Mouse (Mus musculus): ENCODE data around the gene Ide.

Gene Ide

GRCm38 (mm10) chr19:37337752-37338151, at the start of gene Ide:
TSS of gene Ide (minus strand) at chr19:37337852.
- no peak for DNase-seq (ENCODE audit: low read depth, low spot score)

- DNase-seq (ENCODE audit: low read depth, low spot score), result no peak
Measured at GRCm38 (mm10) chr19:37386126-37386525, 48.5 kb upstream of the Ide start.

GRCm38 (mm10) chr19:37378816-37379215, 41.2 kb upstream of the Ide start:
- DNase-seq (ENCODE audit: low read depth, low spot score), result no peak

GRCm38 (mm10) chr19:37377404-37377990, 39.8 kb upstream of the Ide start:
- DNase-seq (ENCODE audit: low read depth, low spot score), result peak; percentile 46

GRCm38 (mm10) chr19:37376841-37377240, 39.2 kb upstream of the Ide start:
- DNase-seq (ENCODE audit: low read depth, low spot score), result no peak

- peak; percentile 97 for DNase-seq (ENCODE audit: low read depth, low spot score)
Measured at GRCm38 (mm10) chr19:37375755-37376615, 38.3 kb upstream of the Ide start, which contains the start of gene Kif11. TSS of gene Kif11 (plus strand) at chr19:37376403.

- DNase-seq (ENCODE audit: low read depth, low spot score), result peak; percentile 74
Measured at GRCm38 (mm10) chr19:37374941-37375754, 37.5 kb upstream of the Ide start.

GRCm38 (mm10) chr19:37370356-37370755, 32.7 kb upstream of the Ide start:
- peak; percentile 84 for DNase-seq (ENCODE audit: low read depth, low spot score)

GRCm38 (mm10) chr19:37369921-37370320, 32.3 kb upstream of the Ide start:
- no peak for DNase-seq (ENCODE audit: low read depth, low spot score)

GRCm38 (mm10) chr19:37368990-37369389, 31.3 kb upstream of the Ide start:
- no peak for DNase-seq (ENCODE audit: low read depth, low spot score)

GRCm38 (mm10) chr19:37363128-37363939, 25.7 kb upstream of the Ide start:
- DNase-seq (ENCODE audit: low read depth, low spot score), result no peak

- DNase-seq (ENCODE audit: low read depth, low spot score), result no peak
Measured at GRCm38 (mm10) chr19:37362545-37362944, 24.9 kb upstream of the Ide start.

- no peak for DNase-seq (ENCODE audit: low read depth, low spot score)
Measured at GRCm38 (mm10) chr19:37360044-37360443, 22.4 kb upstream of the Ide start.

GRCm38 (mm10) chr19:37353331-37353730, 15.7 kb upstream of the Ide start:
- DNase-seq (ENCODE audit: low read depth, low spot score), result no peak

GRCm38 (mm10) chr19:37352756-37353155, 15.1 kb upstream of the Ide start:
- DNase-seq (ENCODE audit: low read depth, low spot score), result no peak

- DNase-seq (ENCODE audit: low read depth, low spot score), result no peak
Measured at GRCm38 (mm10) chr19:37348952-37349351, 11.3 kb upstream of the Ide start.

- no peak for DNase-seq (ENCODE audit: low read depth, low spot score)
Measured at GRCm38 (mm10) chr19:37348331-37348730, 10.7 kb upstream of the Ide start.

GRCm38 (mm10) chr19:37346258-37346657, 8.6 kb upstream of the Ide start:
- DNase-seq (ENCODE audit: low read depth, low spot score), result no peak

GRCm38 (mm10) chr19:37343899-37344298, 6.2 kb upstream of the Ide start:
- no peak for DNase-seq (ENCODE audit: low read depth, low spot score)

- no peak for DNase-seq (ENCODE audit: low read depth, low spot score)
Measured at GRCm38 (mm10) chr19:37340931-37341330, 3.3 kb upstream of the Ide start.

GRCm38 (mm10) chr19:37340495-37340894, 2.8 kb upstream of the Ide start:
- DNase-seq (ENCODE audit: low read depth, low spot score), result no peak

Data from A20 (cell line).